Mouse (Mus musculus): ENCODE data around the gene Hoxd1.

The Hoxd1 gene

DNA sequence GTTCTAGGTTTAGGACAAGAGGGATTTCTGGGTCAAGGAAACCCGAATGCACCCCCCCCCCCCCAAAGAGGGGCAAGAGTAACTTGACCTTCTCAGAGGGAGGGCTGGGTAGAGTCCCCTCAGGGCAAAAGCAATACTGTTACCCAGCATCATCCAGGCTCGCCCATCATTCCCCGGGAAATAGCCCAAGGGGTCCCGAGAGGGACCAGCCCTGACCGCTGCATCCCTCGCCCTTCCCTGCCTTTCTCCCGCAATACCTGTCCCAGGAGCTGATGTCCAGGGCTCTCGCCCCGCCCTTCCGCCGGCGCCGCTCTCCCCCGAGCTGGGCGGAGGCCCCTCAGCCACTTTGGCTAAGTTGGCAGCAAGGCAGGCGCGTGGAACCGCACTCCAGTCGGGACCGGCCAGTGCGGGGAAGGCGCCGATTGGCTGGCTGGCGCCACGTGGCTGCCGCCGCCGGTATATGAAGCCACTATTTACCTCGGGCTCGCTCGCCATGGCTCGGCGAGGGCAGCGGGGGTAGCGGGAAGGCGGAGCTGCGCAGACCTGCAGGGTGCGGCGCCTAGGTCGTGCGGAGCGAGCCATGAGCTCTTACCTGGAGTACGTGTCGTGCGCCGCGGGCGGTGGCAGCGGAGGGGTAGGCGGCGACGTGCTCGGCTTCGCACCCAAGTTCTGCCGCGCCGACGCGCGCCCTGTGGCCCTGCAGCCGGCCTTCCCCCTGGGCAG lies at the start of gene Hoxd1:
TSS of gene Hoxd1 (plus strand) at position 459 of the 723 bp plus-strand sequence.
- no peak for DNase-seq (ENCODE audit: low spot score)

DNA sequence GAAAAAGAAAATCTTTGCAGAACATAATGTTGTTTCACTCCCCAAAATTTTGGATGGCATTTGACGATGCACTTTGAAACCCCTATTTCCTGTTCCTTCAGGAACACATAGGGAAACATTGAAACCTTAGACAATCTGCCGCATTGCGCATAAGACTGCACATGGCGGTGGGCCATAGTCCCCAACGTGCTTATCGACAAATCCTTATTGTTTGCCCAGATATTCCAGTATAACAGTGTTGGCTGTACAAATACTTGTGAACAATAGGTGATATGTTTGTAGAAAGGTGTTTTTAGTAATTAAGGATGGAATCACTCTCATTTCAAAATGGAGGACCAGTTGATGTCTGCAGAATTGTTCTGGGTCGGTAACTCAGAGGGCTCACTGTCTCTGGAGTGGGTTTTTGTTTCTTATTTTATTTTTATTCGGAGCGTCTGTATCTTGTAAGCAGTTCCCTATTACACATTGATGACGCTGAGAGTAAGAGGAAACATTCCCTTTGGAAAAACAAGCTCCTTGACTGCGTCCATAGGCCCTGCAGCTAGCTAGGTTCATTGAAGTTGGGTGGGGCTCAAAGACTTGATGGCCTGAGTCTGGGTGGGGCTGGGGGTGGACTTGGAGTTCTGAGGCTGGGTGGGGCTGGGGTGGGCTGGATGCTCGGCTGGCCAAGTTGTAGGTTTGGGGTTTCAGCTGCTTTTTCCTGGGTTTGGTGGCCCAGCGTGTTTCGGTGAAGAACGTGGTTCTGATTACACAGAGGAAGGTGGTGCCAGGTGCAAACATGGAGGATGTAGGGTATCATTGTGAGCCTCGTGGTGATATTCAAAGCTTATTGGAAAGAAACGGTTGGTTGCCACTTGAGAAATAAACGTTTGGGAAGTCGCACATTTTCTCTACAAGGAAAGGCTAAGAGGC lies 49.3 kb upstream of the Hoxd1 start:
- peak; percentile 51 for DNase-seq (ENCODE audit: low spot score)

DNA sequence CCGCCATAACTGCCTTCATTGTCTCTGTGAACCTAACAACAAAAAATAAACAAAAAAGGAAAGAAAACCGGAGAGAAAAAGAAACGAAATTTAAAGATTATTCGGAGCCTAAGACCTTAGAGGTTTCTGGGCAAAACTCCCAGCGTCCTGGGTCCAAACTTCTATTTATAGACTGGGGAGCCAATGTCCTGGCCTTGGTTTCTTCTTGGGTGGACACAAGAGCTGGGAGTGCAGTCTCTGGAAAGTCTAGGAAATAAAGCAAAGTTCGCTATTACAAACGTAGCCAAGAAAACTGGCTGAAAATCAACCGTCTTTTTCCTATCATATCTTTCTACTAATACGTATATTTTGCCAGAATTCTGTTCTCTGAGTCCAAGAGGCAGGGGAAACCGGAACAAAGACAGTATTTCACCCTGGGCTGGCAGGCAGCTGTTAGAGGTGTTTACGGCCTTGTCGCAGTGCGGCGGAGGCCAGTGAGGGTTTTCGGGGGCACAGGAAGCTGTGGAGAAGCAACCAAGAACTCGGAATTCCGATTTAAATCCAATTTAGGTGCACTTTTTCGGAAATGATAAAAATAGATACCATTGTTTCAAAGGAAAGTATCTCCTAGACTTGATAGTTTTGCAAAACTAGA lies 48.5 kb upstream of the Hoxd1 start:
- DNase-seq (ENCODE audit: low spot score), result peak; percentile 93

DNA sequence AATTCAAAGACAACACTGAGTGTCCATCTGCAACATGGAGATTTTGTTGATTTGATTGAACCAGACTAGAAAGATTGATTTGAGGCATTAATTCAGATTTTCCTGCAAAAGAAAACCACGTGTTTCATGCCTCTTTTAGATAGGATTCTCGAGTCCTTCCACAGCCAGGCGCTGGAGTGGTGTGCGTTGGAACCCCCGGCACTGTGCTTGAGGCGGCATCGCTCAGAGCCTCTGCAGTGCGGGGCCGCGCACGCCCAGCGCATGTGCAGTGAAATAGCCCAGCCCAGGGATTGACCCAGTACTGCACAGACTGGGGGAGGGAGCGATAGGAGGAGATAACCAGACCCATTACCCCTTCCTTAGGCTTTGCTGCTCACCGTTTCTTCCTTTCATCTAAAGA lies 47.9 kb upstream of the Hoxd1 start:
- peak; percentile 60 for DNase-seq (ENCODE audit: low spot score)

DNA sequence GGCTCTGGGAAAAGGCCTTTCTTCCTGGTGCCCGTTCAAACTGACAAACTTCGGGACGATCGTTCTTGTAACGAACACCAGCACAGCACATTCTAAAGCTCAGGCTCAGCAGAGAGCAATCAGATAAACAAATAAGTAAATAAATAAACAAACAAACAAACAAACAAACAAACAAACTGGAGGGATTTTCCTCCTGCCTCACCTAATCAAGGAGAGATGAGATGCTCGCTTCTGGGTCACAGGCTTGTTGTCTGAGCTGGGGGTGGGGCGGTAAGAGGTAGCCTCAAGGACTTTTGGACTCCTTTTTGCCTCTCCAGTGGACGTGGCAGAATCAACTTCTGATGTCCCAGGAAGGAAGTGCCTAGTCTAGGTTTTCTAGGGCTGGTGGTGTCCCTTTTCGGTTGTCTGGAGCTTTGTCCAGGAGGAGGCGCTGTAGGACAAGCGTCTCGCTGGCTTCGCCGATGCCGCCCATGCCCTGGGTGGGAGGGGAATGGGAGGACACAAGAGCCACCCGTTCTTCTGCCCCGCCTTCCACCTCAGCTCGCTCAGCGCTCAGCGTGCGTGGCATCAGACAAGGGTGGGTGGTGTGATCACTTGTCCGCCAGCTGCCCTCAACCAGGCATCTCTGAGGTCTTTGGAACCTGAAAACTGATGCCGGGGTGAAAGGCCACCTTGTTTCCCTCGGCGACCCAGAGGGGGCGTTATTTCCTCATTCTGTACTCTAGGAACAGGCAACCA lies 47.1 kb upstream of the Hoxd1 start:
- peak; percentile 98 for DNase-seq (ENCODE audit: low spot score)

GRCm38 (mm10) chr2:74720384-74720783 lies 42.4 kb upstream of the Hoxd1 start:
- no peak for DNase-seq (ENCODE audit: low spot score)

DNA sequence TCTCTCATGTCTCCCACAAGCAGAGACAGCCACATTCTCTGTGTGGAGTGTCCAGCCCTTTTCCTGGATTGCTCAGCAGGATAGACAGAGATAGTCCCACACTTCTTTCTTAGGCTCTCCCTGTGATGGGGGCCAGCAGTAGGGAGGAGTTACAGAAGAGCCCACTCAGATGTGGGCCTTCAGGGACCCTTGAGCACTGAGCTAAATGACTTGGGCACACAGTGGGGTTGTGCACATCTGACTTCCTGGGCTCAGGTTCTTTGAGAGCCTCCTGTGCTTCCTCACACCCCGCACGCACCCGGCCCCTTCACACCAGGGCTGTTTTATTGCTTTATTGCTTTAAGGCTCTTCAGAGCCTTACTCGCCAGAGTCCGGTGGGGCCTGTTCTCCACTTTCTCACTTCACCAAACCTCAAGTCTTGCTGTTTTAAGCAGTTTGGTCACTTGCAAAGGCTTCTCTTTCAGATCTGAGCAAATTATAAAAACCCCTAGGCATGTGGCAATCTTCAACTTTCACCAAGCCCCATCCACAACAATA lies 41.8 kb upstream of the Hoxd1 start:
- DNase-seq (ENCODE audit: low spot score), result no peak

DNA sequence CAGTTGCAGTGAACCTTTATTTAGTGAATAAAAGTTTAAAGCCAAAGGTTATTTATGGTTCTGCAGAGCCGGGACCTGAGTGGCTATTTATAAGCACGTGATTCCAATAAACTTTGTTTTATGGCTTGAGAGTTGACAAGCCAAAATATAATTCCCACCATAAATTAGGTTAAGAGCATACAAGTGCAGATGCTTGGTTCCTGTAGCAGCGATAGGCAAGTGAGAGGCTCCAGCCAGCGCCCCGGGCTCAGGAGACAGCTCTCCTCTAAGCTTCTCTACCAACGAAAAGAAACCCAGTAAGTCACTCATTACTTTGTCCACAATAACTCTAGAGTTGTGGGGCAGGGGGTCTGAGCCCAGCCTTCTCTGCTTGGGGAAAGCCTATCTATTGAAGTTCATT lies 40.9 kb upstream of the Hoxd1 start:
- DNase-seq (ENCODE audit: low spot score), result no peak

GRCm38 (mm10) chr2:74722949-74723348 lies 39.8 kb upstream of the Hoxd1 start:
- DNase-seq (ENCODE audit: low spot score), result no peak

- no peak for DNase-seq (ENCODE audit: low spot score)
These were observed 38.4 kb upstream of the Hoxd1 start for GRCm38 (mm10) chr2:74724244-74725015.

DNA sequence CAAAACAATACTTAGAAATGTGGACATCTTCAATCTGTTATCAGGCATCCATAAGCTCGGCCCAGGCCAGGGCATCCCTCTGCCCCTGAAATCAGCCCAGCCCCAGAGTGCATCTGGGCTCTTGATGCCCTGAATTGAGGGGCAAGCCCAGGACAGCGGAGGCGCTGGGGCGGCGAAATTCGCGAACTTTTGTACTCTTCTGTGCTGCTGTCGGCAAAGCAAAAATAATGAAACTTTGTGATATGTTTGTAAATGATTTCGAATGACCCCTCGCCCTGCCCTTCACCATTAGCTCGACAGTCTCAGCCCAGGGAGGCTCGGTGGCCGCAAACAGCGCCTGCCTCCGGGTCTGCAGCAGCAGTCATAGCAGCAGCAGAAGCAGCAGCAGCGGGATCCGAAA lies 37.6 kb upstream of the Hoxd1 start:
- DNase-seq (ENCODE audit: low spot score), result no peak

DNA sequence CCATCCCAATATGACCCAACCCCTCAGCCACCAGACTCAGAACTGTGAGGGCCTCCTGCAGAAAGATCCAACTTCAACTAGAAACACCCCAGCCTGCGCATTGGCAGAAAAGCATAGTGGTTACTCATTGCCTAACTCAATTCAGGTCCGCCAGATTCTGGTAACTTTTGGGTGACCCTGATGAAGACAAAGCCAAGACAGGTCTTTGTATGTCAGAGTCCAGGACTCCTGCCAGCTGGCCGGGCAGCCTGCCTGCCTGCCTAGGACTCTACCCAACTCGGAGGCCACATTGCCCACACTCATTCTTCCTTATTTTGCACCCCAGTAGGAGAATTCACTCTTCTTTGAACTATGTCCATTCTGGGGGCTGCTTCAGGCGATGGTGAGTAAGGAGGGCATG lies 36.2 kb upstream of the Hoxd1 start, which contains the start of gene Gm28230:
TSS of gene Gm28230 (plus strand) at position 178 of the 400 bp plus-strand sequence.
- DNase-seq (ENCODE audit: low spot score), result peak; percentile 82

GRCm38 (mm10) chr2:74726973-74727639 lies 35.7 kb upstream of the Hoxd1 start:
- no peak for DNase-seq (ENCODE audit: low spot score)

- DNase-seq (ENCODE audit: low spot score), result no peak
These were observed 35.0 kb upstream of the Hoxd1 start for GRCm38 (mm10) chr2:74727640-74728302.

DNA sequence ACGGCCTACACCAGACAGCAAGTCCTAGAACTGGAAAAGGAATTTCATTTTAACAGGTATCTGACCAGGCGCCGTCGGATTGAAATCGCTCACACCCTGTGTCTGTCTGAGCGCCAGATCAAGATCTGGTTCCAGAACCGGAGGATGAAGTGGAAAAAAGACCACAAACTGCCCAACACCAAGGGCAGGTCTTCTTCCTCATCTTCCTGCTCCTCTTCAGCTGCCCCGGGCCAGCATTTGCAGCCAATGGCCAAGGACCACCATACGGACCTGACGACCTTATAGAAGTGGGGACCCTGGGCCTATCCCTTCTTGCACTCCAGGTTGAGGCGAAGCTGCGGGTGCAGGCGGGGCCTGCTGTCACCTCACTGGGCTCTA lies 34.5 kb upstream of the Hoxd1 start:
- no peak for DNase-seq (ENCODE audit: low spot score)

- DNase-seq (ENCODE audit: low spot score), result no peak
These were observed 32.4 kb upstream of the Hoxd1 start for GRCm38 (mm10) chr2:74730331-74730730.

GRCm38 (mm10) chr2:74731055-74731454 lies 31.7 kb upstream of the Hoxd1 start:
- no peak for DNase-seq (ENCODE audit: low spot score)

DNA sequence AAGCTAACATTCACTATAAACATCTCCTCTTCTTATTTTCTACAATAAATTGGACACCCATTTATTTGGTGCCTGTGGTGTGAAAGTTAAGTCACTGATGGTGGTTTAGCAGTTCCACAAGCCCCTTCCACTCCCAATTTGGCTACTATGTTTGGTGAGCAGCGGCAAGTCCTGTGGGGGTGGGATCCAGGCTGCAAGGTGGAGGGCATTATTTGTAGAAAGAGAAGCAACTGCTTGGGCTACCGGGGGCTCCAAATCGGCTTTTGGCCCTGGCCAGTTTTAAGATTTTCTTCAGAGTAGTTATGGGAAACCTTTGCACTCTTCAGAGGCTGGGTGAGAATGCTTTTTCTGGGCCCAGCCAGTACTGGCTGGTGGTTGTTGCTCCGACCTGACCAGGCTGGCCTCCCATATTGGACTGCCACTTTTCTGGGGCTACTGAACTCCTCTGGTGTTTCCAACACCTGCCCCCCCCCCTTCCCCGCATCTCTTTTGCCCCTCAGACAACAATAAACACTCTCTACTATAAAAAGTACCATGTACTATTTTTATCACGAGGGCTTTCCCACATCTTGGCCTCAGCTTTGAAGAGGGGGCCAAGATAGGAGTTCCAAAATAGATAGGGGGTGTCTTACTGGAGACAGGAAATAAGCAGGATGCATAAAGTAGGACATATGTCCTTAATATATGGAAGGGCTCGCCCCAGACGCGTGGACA lies 30.8 kb upstream of the Hoxd1 start:
- no peak for DNase-seq (ENCODE audit: low spot score)

All from adipocyte (in vitro differentiated cells).